Mouse (Mus musculus): ENCODE measurements around the gene Lypd6. TPM values are rescaled to one million over a fixed set of nuclear protein-coding genes. Genes with fewer than 3 reads are reported as not detected.

Lypd6 gene
- polyA plus RNA-seq (2012; rRNA removed; ENCODE audit: low replicate concordance), result 0.59 and 5.4 TPM in 2 replicates

GRCm38 (mm10) chr2:50066246-50066967 is at the start of gene Lypd6:
TSS of gene Lypd6 (plus strand) at chr2:50066429.

Other genes starting within 250 kb of the Lypd6 start
- 60.6 and 63.6 TPM in 2 replicates for gene Mmadhc, start 230.4 kb downstream of the Lypd6 start, polyA plus RNA-seq (2012; rRNA removed; ENCODE audit: low replicate concordance)